In genomic region chr11:101641710-101642642, GRCm38 (mm10) we compare ENCODE assay signal across 8 mouse cellular contexts. TPM values are rescaled to one million over a fixed set of nuclear protein-coding genes. Genes with fewer than 3 reads are reported as not detected.
DNase-seq lines count a peak whose midpoint lies in the region; ATAC-seq and TF ChIP-seq lines count a peak whose summit lies in the region.
"Not testable (repeated sequence)": the region's sequence is repeated elsewhere in the genome, so short reads cannot be mapped to it uniquely, and the experiment has no call there.

No protein-coding gene starts in this region.

- H3K36me3 ChIP-seq in hindbrain, postnatal 0 days (ENCODE audit: insufficient read depth, low read length), result not testable (repeated sequence)

- DNase-seq in frontal cortex, adult 2 months (ENCODE audit: extremely low spot score in 1 of 2, low spot score in 1 of 2), result peak; percentile 21 to 36
- peak; percentile 64 for DNase-seq in hindbrain, postnatal 0 days (ENCODE audit: low spot score)
- DNase-seq in left cerebral cortex, postnatal 14 days (ENCODE audit: low spot score in 2 of 2), result peak; percentile 21 to 57
- DNase-seq in lung, postnatal 4 days, result peak; percentile 30 to 57
- peak; percentile 87 for DNase-seq in yolk sac, embryonic 10.5 days (ENCODE audit: low spot score)

- peak overlapping the region; percentile 98 for H3K27ac ChIP-seq in cortical plate, adult 2 months (ENCODE audit: insufficient read depth, low read length)
- H3K27ac ChIP-seq in hindbrain, postnatal 0 days, result peak overlapping the region; percentile 88
- H3K27ac ChIP-seq in olfactory bulb, adult 2 months (ENCODE audit: insufficient read depth, low read depth, low read length), result peak overlapping the region; percentile 91

- intact Hi-C loops in left cerebral cortex, postnatal 14 days (cut with DNase I), result not testable (repeated sequence)

- not testable (repeated sequence) for H3K9me3 ChIP-seq in hindbrain, postnatal 0 days (ENCODE audit: low read length)

- peak overlapping the region; percentile 49; the same call in 1 of the 2 replicates for H3K4me2 ChIP-seq in hindbrain, postnatal 0 days (ENCODE audit: low read depth, low read length)

- peak overlapping the region; percentile 48; the same call in 1 of the 2 replicates for H3K9ac ChIP-seq in hindbrain, postnatal 0 days (replicated peaks; ENCODE audit: low read length)

- H3K4me1 ChIP-seq in cortical plate, adult 2 months (ENCODE audit: control insufficient read depth, insufficient read depth, low read length); hindbrain, postnatal 0 days (ENCODE audit: insufficient read depth, low read length); olfactory bulb, adult 2 months (ENCODE audit: control insufficient read depth, insufficient read depth, low read length): not testable (repeated sequence)

- TF ChIP-seq CTCF in cortical plate, adult 2 months (IDR thresholded peaks at IDR 0.05; ENCODE audit: extremely low read depth, insufficient read depth, low read length); hindbrain, postnatal 0 days (IDR thresholded peaks at IDR 0.05; ENCODE audit: low read depth); olfactory bulb, adult 2 months (IDR thresholded peaks at IDR 0.05; ENCODE audit: insufficient read depth, low read depth, low read length): not testable (repeated sequence)

- peak overlapping the region; percentile 49; the same call in 1 of the 2 replicates for H3K4me3 ChIP-seq in cortical plate, adult 2 months (ENCODE audit: insufficient read depth, low read length)
- H3K4me3 ChIP-seq in hindbrain, postnatal 0 days (ENCODE audit: low read length), result not testable (repeated sequence)
- H3K4me3 ChIP-seq in olfactory bulb, adult 2 months (ENCODE audit: insufficient read depth, low read depth, low read length), result peak overlapping the region; percentile 32

- WGBS in hindbrain, postnatal 0 days, result 6% methylated on average over 13 of the region's 26 CpGs
- 5% methylated on average over 14 of the region's 26 CpGs for WGBS in olfactory bulb, adult 2 months

- ATAC-seq in activated CD4-positive, CD25-positive, alpha-beta regulatory T cell, adult 4 months, result peak; percentile 43
- peak; percentile 87 for ATAC-seq in hindbrain, postnatal 0 days

- not testable (repeated sequence) for TF ChIP-seq POLR2A in cortical plate, adult 2 months (IDR thresholded peaks at IDR 0.05; ENCODE audit: extremely low read depth, insufficient read depth, low read length); olfactory bulb, adult 2 months (IDR thresholded peaks at IDR 0.05; ENCODE audit: insufficient read depth, low read depth, low read length)

- H3K27me3 ChIP-seq in hindbrain, postnatal 0 days (ENCODE audit: insufficient read depth, low read length), result not testable (repeated sequence)

RNA-seq across cellular contexts. Expression of gene Rdm1, which starts 15.0 kb away (rescaled TPM):
- polyA plus RNA-seq in activated CD4-positive, CD25-positive, alpha-beta regulatory T cell, adult 4 months (2017; shearing (Covaris generic)), result 100 to 1,000 TPM in 1 of 2 experiments, 10 to 100 TPM in 1; 65.1 to 101 TPM
- polyA plus RNA-seq in cortical plate, adult 2 months (2012; rRNA removed), result 13.0 and 14.2 TPM in 2 replicates
- 9.4 and 11.9 TPM in 2 replicates for polyA plus RNA-seq in frontal cortex, adult 2 months (2012; rRNA removed)
- total RNA-seq in hindbrain, postnatal 0 days (2014; rRNA removed), result 12.4 and 15.2 TPM in 2 replicates
- 13.8 and 15.9 TPM in 2 replicates for polyA plus RNA-seq in hindbrain, postnatal 0 days (2015; fragmentation: Nextera tagmentation; extraction: Ambion mirVana)
- total RNA-seq in left cerebral cortex, postnatal 14 days (2021), result 1 to 10 TPM; 4.3 to 4.9 TPM
- not detected in 2 replicates for polyA plus RNA-seq in olfactory bulb, adult 2 months (2012; ENCODE audit: insufficient read depth, insufficient read length, low replicate concordance, missing spikeins)

RNA-seq across cellular contexts. Expression of gene Arl4d, which starts 23.4 kb away (rescaled TPM):
- polyA plus RNA-seq in activated CD4-positive, CD25-positive, alpha-beta regulatory T cell, adult 4 months (2017; shearing (Covaris generic)), result under 1 TPM; 0.32 to 0.36 TPM
- polyA plus RNA-seq in cortical plate, adult 2 months (2012; rRNA removed), result 28.9 and 41.9 TPM in 2 replicates
- 26.6 and 38.8 TPM in 2 replicates for polyA plus RNA-seq in frontal cortex, adult 2 months (2012; rRNA removed)
- total RNA-seq in hindbrain, postnatal 0 days (2014; rRNA removed), result 5.7 and 6.5 TPM in 2 replicates
- 6.2 TPM in 2 replicates for polyA plus RNA-seq in hindbrain, postnatal 0 days (2015; fragmentation: Nextera tagmentation; extraction: Ambion mirVana)
- total RNA-seq in left cerebral cortex, postnatal 14 days (2021), result 10 to 100 TPM; 23.2 to 39.8 TPM
- not detected in 2 replicates for polyA plus RNA-seq in olfactory bulb, adult 2 months (2012; ENCODE audit: insufficient read depth, insufficient read length, low replicate concordance, missing spikeins)

RNA-seq across cellular contexts. Expression of gene Gm11634, which starts 42.9 kb away (rescaled TPM):
- not detected for polyA plus RNA-seq in activated CD4-positive, CD25-positive, alpha-beta regulatory T cell, adult 4 months (2017; shearing (Covaris generic))
- not detected in 2 replicates for polyA plus RNA-seq in cortical plate, adult 2 months (2012; rRNA removed)
- polyA plus RNA-seq in frontal cortex, adult 2 months (2012; rRNA removed), result not detected in 2 replicates
- not detected in 2 replicates for total RNA-seq in hindbrain, postnatal 0 days (2014; rRNA removed)
- not detected in 2 replicates for polyA plus RNA-seq in hindbrain, postnatal 0 days (2015; fragmentation: Nextera tagmentation; extraction: Ambion mirVana)
- not detected for total RNA-seq in left cerebral cortex, postnatal 14 days (2021)
- not detected in 2 replicates for polyA plus RNA-seq in olfactory bulb, adult 2 months (2012; ENCODE audit: insufficient read depth, insufficient read length, low replicate concordance, missing spikeins)

RNA-seq across cellular contexts. Expression of gene Tmem106a, which starts 59.9 kb away (rescaled TPM):
- polyA plus RNA-seq in activated CD4-positive, CD25-positive, alpha-beta regulatory T cell, adult 4 months (2017; shearing (Covaris generic)), result 10 to 100 TPM; 13.4 to 13.6 TPM
- 1.7 and 2.2 TPM in 2 replicates for polyA plus RNA-seq in cortical plate, adult 2 months (2012; rRNA removed)
- 4.2 and 4.8 TPM in 2 replicates for polyA plus RNA-seq in frontal cortex, adult 2 months (2012; rRNA removed)
- total RNA-seq in hindbrain, postnatal 0 days (2014; rRNA removed), result 2.6 and 5.2 TPM in 2 replicates
- 5.1 and 5.3 TPM in 2 replicates for polyA plus RNA-seq in hindbrain, postnatal 0 days (2015; fragmentation: Nextera tagmentation; extraction: Ambion mirVana)
- 1 to 10 TPM; 1.3 to 2.0 TPM for total RNA-seq in left cerebral cortex, postnatal 14 days (2021)
- polyA plus RNA-seq in olfactory bulb, adult 2 months (2012; ENCODE audit: insufficient read depth, insufficient read length, low replicate concordance, missing spikeins), result not detected in 2 replicates

Comparison
In these comparisons a context has a peak if more than half of its experiments do, and no peak if none do; other contexts are left out.
1. DNase-seq: peak in every context shown above with its lines; median percentile 87 in yolk sac, embryonic 10.5 days; 64 in hindbrain, postnatal 0 days; 44 in lung, postnatal 4 days; 39 in left cerebral cortex, postnatal 14 days; 28 in frontal cortex, adult 2 months.